Mouse (Mus musculus) embryo, embryonic 10 days (tissue): ENCODE data around the gene Slc25a17.

ENCODE experiments used
- DNase-seq: peaks from one replicate; pipeline ENCODE4 v3.0.0-alpha.2; 2015; ENCODE audit warnings: low spot score

Gene Slc25a17

DNA sequence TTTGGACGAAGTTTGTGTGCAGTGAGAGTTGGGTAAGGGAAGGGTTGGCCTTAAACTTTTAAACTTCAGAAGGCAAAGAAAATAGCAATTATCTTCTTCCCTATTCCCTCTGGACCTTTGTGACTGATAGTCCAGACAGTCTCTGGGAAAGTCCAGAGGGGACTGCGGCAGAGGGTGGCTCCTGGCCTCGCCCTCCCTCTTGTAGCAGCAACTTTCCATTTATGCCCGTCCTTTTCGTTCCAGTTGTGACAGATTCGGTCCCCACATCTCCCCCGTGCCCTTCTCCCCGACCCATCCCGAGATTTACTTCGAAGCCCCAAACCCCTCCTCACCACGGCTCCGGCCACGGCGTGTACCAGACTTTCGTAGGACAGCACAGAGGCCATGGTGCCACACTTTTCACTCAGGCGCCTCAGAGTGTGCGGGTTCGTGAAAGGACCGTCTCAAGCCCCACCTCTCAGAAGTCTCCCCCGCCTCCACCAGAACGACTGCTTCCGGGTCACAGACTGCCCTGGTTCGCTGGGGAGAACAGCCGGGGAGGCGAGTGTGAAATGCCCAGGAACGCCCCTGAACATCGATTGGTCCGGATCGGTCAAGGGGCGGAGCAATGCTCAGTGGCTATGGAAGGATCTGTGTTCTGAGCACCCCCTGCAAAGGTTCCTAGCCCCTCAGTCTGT, at the start of gene Slc25a17:
Gene Slc25a17, minus strand, starts transcription at position 468 of the 677 bp plus-strand sequence.
- peak; percentile 98 for DNase-seq

- no peak for DNase-seq
Measured at GRCm38 (mm10) chr15:81408199-81408598, 47.6 kb upstream of the Slc25a17 start, which contains the start of gene Dnajb7. Gene Dnajb7 (minus strand): TSS chr15:81408299.

- DNase-seq = no peak
Measured at GRCm38 (mm10) chr15:81405008-81405407, 44.4 kb upstream of the Slc25a17 start.

DNA sequence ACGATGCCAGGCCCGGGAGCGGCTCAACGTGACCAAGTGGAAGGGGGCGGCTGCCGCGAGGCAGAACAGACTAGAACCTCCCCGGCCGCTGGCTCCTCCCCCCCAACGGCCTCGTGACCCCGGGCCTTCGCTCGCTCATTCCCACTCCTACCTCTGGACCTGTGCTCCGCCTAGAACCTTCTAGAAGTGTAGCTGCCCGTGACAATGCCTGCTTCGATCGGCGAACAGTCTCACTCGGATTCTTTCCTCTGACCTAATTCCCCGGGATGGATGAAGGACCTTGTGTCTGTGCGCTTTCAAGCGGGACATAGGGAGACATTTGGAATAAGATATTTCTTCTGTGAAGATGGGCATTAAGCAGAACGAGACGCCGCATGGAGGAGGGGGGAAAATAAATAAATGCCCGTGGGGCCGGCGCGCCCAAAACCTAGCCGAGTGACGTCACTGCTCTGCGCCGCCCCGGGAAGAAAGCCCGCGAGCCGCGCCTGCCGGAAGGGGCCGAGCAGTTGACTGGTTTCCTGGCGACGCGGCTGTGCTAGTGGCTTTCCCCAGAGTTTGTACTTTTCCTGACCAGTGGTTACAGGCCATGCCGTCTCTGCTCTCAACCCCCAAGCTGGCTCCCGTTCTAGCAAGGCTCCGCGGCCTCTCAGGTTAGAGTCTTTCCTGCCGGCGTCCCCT, 39.2 kb upstream of the Slc25a17 start, which contains the start of the genes St13 and Xpnpep3:
Gene St13, minus strand, starts transcription at position 440 of the 678 bp plus-strand sequence.
Gene Xpnpep3, plus strand, starts transcription at position 501 of the 678 bp plus-strand sequence.
- peak; percentile 95 for DNase-seq

DNA sequence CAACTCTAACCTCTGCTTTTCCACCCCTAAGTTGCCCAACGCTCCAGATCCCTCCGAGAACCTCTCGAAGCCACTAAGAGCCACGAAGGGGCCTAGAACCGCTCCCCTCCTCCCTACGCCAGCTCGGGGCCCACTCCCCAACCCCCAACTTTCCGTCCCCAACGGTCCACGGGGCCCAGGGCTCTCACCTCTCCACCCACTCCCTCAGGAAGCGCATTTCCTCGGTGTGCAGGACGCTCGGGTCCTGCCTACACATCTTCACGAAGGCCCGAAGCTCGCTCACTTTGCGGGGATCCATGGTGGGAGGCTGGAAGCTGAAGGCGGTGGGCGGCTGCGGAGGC, 38.7 kb upstream of the Slc25a17 start:
- no peak for DNase-seq

GRCm38 (mm10) chr15:81398189-81398588, 37.6 kb upstream of the Slc25a17 start:
- no peak for DNase-seq

DNA sequence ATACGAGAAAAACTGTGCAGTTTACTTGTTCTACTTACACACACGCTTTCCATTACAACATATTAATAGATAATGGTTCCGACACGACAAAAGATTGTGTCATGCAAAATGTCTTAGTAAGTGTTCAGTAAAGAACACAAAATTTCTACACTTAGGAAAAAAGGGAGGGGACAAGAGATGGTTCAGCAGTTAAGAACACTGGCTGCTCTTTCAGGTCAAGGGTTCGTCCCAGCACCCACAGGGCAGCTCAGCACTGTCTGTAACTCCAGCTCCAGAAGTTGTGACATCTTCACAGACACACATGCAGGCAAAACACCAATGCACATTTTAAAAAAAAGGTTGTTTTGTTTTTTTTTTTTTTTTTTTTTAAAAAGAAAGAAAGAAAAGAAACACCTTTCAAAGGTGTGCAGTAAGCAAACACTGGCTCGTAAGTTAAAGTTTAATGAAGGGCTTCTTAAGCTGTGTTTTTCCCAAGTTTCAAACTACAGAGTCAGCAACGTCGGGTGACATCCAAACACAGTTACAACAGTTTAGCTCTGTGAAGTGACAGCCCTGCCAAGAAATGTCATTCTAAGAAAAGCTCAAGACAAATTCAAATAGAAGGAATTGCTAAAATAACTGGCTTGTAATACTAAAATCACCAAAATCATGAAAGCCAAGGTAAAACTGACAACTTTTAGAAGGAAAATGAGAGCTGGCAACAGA, 33.8 kb upstream of the Slc25a17 start:
- DNase-seq = no peak

DNA sequence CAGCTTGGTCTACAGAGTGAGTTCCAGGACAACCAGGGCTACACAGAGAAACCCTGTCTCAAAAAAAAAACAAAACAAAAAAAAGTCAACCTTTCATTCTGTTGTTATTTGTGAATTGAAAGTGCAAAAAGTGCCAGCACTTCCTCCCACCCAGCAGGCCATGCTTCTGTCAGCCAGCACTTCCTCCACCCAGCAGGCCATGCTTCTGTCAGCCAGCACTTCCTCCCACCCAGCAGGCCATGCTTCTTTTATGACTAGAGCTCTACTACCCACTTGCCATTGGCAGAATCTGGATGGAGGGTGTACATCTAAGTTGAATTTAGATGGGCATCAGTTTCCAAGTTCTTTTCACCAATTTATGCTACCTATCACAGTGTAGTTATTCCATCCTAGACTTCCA, 32.4 kb upstream of the Slc25a17 start:
- no peak for DNase-seq

- no peak for DNase-seq
Measured at GRCm38 (mm10) chr15:81386327-81386726, 25.7 kb upstream of the Slc25a17 start.

DNA sequence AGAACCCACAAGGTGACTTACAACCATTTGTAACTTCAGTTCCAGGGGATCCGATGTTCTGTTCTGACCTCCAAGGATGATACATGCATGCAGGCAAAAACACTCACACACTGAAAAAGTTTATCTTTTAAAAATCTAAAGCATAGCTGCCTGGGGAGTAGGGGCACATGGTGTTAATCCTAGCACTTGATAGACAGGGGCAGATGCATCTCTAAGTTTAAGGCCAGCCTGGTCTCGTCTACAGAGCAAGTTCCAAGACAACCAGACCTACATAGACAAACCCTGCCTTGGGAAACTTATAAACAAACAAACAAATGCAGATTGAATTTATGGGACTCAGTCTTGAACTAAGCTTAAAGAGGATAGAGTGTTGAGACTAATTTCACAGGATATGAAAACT, 18.2 kb upstream of the Slc25a17 start:
- no peak for DNase-seq

GRCm38 (mm10) chr15:81374621-81375020, 14.0 kb upstream of the Slc25a17 start:
- no peak for DNase-seq

DNA sequence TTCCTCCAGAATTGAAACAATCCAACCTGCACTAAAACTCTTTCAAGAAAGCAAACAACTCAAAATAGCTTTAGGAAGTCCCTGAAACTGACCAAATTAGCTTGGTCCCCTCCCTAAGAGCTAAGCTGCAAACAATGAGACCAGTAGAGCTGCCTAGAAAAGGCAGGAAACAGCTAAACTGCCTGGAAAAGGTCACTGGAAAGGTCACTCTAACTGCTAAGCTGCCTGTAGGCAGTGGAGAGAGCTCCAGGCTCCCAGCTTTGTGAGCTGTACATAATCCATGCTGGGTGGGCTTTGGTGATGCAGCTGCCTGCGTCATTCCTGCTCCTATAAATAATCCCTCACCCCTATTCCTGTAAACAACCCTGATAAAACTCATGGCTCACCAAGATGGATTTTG, 9.7 kb upstream of the Slc25a17 start:
- DNase-seq = no peak

- no peak for DNase-seq
Measured at GRCm38 (mm10) chr15:81368601-81369000, 8.0 kb upstream of the Slc25a17 start.

- DNase-seq = no peak
Measured at GRCm38 (mm10) chr15:81366241-81366640, 5.6 kb upstream of the Slc25a17 start.

GRCm38 (mm10) chr15:81365246-81365645, 4.6 kb upstream of the Slc25a17 start:
- no peak for DNase-seq

GRCm38 (mm10) chr15:81364271-81364670, 3.7 kb upstream of the Slc25a17 start:
- DNase-seq = no peak

DNA sequence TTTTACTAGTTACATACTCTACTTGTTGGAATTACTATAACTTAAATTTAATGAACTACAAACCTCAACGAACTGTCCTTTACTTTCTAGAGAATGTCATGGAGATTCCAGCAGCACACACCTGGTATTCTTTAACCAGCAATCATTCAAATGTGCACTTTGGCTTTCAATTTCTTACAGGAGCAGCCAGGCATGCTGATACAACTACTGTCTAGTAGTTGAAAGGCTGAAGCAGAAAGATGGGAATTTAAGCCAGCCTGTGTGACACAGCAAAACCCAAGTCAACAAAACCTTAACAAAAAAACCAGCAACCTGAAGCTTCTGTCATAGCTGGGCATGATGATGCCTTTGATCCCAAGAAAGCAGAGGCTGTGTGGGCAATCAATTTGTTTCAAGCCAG, 1.9 kb upstream of the Slc25a17 start:
- DNase-seq = no peak

- no peak for DNase-seq
Measured at GRCm38 (mm10) chr15:81361417-81362015, 904 bp upstream of the Slc25a17 start.

DNA sequence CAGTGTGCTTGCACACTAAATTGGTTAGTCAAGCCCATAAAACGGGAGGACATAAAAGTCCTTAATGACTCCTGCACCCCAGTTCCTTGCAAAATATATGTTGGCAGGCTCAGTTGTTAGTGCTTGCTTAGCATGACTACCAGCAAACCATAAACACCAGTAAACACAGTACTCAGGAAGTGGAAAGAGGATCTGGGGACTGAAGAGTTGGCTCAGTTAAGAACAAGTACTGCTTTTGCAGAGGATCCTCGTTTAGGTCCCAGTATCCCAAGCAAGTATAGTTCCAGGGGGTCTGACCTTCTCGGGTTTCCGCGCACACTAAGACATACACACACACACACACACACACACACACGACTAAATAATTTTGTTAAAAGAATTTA, 401 bp upstream of the Slc25a17 start:
- DNase-seq = no peak

DNA sequence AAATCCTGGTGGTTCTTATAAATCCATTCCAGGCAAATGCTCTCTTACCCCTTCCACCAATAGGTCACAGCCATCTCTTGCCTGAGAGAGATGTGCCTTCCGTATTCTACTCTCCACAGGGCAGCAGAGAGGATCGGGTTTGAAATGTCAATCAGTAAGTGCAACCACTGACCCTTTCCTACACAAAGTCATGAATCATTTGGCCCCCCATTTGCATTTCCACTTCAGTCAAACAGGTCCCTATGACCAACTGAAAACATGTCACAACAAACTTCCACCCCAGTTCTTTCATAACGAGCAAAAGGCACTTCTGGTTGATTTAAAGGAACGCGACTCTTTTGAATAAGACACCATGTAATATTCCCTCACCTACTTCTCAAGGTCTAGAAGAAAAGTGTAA, 1.2 kb downstream of the Slc25a17 start:
- DNase-seq = no peak

- DNase-seq = no peak
Measured at GRCm38 (mm10) chr15:81358943-81359342, 1.7 kb downstream of the Slc25a17 start.

GRCm38 (mm10) chr15:81356946-81357345, 3.7 kb downstream of the Slc25a17 start:
- no peak for DNase-seq
